Mouse (Mus musculus): Measurements from ENCODE around the gene Kif3b.

The Kif3b gene

GRCm38 (mm10) chr2:153286524-153286923 is 4.7 kb upstream of the Kif3b start:
- H3K27me3 ChIP-seq (ENCODE audit: insufficient read depth, low read length), result peaks cover 8% of the 10 kb centered on the region; the same call in 1 of the 2 replicates
- H3K9me3 ChIP-seq (ENCODE audit: low read length), result no peaks in the 10 kb centered on the region
- no peak for TF ChIP-seq POU5F1 (IDR thresholded peaks at IDR 0.05; ENCODE audit: borderline replicate concordance, low read length)
- no peak for TF ChIP-seq NANOG (IDR thresholded peaks at IDR 0.05; ENCODE audit: borderline replicate concordance, low read length)
- TF ChIP-seq CTCF (conservative IDR thresholded peaks at IDR 0.05; ENCODE audit: low read length), result no peak
- H3K4me1 ChIP-seq (replicated peaks; ENCODE audit: low read depth, low read length), result peaks cover 8% of the 10 kb centered on the region
- no peak overlapping the region for H3K4me3 ChIP-seq (replicated peaks; ENCODE audit: low read length)
- H3K36me3 ChIP-seq (ENCODE audit: insufficient read depth, low read length), result no peaks in the 10 kb centered on the region

- H3K4me3 ChIP-seq (replicated peaks; ENCODE audit: low read length), result no peak overlapping the region
- peaks cover 8% of the 10 kb centered on the region; the same call in 1 of the 2 replicates for H3K27me3 ChIP-seq (ENCODE audit: insufficient read depth, low read length)
- no peak for TF ChIP-seq NANOG (IDR thresholded peaks at IDR 0.05; ENCODE audit: borderline replicate concordance, low read length)
- H3K9me3 ChIP-seq (ENCODE audit: low read length), result no peaks in the 10 kb centered on the region
- H3K36me3 ChIP-seq (ENCODE audit: insufficient read depth, low read length), result no peaks in the 10 kb centered on the region
- peaks cover 20% of the 10 kb centered on the region for H3K4me1 ChIP-seq (replicated peaks; ENCODE audit: low read depth, low read length)
Observed at GRCm38 (mm10) chr2:153287835-153288234, 3.4 kb upstream of the Kif3b start.

GRCm38 (mm10) chr2:153292305-153292861 is 1.2 kb downstream of the Kif3b start:
- Histone ChIP-seq H3K4me1 (replicated peaks; ENCODE audit: low read depth, low read length) (peaks cover 44% of the 10 kb centered on the region), H3K9me3 (ENCODE audit: low read length) (no peaks in the 10 kb centered on the region), H3K4me3 (replicated peaks; ENCODE audit: low read length) (peak overlapping the region; percentile 97), H3K36me3 (ENCODE audit: insufficient read depth, low read length) (peaks cover 11% of the 10 kb centered on the region; the same call in 1 of the 2 replicates), H3K27me3 (ENCODE audit: insufficient read depth, low read length) (peaks cover 5% of the 10 kb centered on the region; the same call in 1 of the 2 replicates)
- TF ChIP-seq POU5F1 (IDR thresholded peaks at IDR 0.05; ENCODE audit: borderline replicate concordance, low read length) (no peak), NANOG (IDR thresholded peaks at IDR 0.05; ENCODE audit: borderline replicate concordance, low read length) (no peak), CTCF (conservative IDR thresholded peaks at IDR 0.05; ENCODE audit: low read length) (no peak)

- no peak for TF ChIP-seq POU5F1 (IDR thresholded peaks at IDR 0.05; ENCODE audit: borderline replicate concordance, low read length)
- no peak for TF ChIP-seq NANOG (IDR thresholded peaks at IDR 0.05; ENCODE audit: borderline replicate concordance, low read length)
- no peak for TF ChIP-seq CTCF (conservative IDR thresholded peaks at IDR 0.05; ENCODE audit: low read length)
- Histone ChIP-seq H3K4me3 (replicated peaks; ENCODE audit: low read length) (no peak overlapping the region), H3K27me3 (ENCODE audit: insufficient read depth, low read length) (no peaks in the 10 kb centered on the region), H3K36me3 (ENCODE audit: insufficient read depth, low read length) (peaks cover 20% of the 10 kb centered on the region), H3K9me3 (ENCODE audit: low read length) (no peaks in the 10 kb centered on the region), H3K4me1 (replicated peaks; ENCODE audit: low read depth, low read length) (peaks cover 65% of the 10 kb centered on the region)
Observed at GRCm38 (mm10) chr2:153295196-153295595, 4.0 kb downstream of the Kif3b start.

GRCm38 (mm10) chr2:153297771-153298170 is 6.6 kb downstream of the Kif3b start:
- Histone ChIP-seq H3K27me3 (ENCODE audit: insufficient read depth, low read length) (no peaks in the 10 kb centered on the region), H3K9me3 (ENCODE audit: low read length) (no peaks in the 10 kb centered on the region), H3K36me3 (ENCODE audit: insufficient read depth, low read length) (peaks cover 20% of the 10 kb centered on the region), H3K4me3 (replicated peaks; ENCODE audit: low read length) (no peak overlapping the region), H3K4me1 (replicated peaks; ENCODE audit: low read depth, low read length) (peaks cover 45% of the 10 kb centered on the region)
- TF ChIP-seq POU5F1 (IDR thresholded peaks at IDR 0.05; ENCODE audit: borderline replicate concordance, low read length), result no peak
- no peak for TF ChIP-seq NANOG (IDR thresholded peaks at IDR 0.05; ENCODE audit: borderline replicate concordance, low read length)
- TF ChIP-seq CTCF (conservative IDR thresholded peaks at IDR 0.05; ENCODE audit: low read length), result no peak

GRCm38 (mm10) chr2:153298460-153298859 is 7.2 kb downstream of the Kif3b start:
- Histone ChIP-seq H3K4me3 (replicated peaks; ENCODE audit: low read length) (no peak overlapping the region), H3K9me3 (ENCODE audit: low read length) (no peaks in the 10 kb centered on the region)

GRCm38 (mm10) chr2:153298863-153299262 is 7.7 kb downstream of the Kif3b start:
- no peaks in the 10 kb centered on the region for H3K27me3 ChIP-seq (ENCODE audit: insufficient read depth, low read length)
- no peak overlapping the region for H3K4me3 ChIP-seq (replicated peaks; ENCODE audit: low read length)
- peaks cover 20% of the 10 kb centered on the region for H3K36me3 ChIP-seq (ENCODE audit: insufficient read depth, low read length)
- H3K9me3 ChIP-seq (ENCODE audit: low read length), result no peaks in the 10 kb centered on the region
- H3K4me1 ChIP-seq (replicated peaks; ENCODE audit: low read depth, low read length), result peaks cover 38% of the 10 kb centered on the region
- TF ChIP-seq POU5F1 (IDR thresholded peaks at IDR 0.05; ENCODE audit: borderline replicate concordance, low read length), result no peak
- no peak for TF ChIP-seq NANOG (IDR thresholded peaks at IDR 0.05; ENCODE audit: borderline replicate concordance, low read length)
- TF ChIP-seq CTCF (conservative IDR thresholded peaks at IDR 0.05; ENCODE audit: low read length), result no peak

More at GRCm38 (mm10) chr2:153298460-153298859, 7.2 kb downstream of the Kif3b start:
- Histone ChIP-seq H3K36me3 (ENCODE audit: insufficient read depth, low read length) (peaks cover 20% of the 10 kb centered on the region), H3K27me3 (ENCODE audit: insufficient read depth, low read length) (no peaks in the 10 kb centered on the region), H3K4me1 (replicated peaks; ENCODE audit: low read depth, low read length) (peaks cover 40% of the 10 kb centered on the region)
- TF ChIP-seq POU5F1 (IDR thresholded peaks at IDR 0.05; ENCODE audit: borderline replicate concordance, low read length) (no peak), CTCF (conservative IDR thresholded peaks at IDR 0.05; ENCODE audit: low read length) (no peak), NANOG (IDR thresholded peaks at IDR 0.05; ENCODE audit: borderline replicate concordance, low read length) (no peak)

GRCm38 (mm10) chr2:153301123-153301522 is 9.9 kb downstream of the Kif3b start:
- H3K36me3 ChIP-seq (ENCODE audit: insufficient read depth, low read length), result peaks cover 10% of the 10 kb centered on the region; the same call in 1 of the 2 replicates
- no peaks in the 10 kb centered on the region for H3K27me3 ChIP-seq (ENCODE audit: insufficient read depth, low read length)
- no peak for TF ChIP-seq POU5F1 (IDR thresholded peaks at IDR 0.05; ENCODE audit: borderline replicate concordance, low read length)
- no peak for TF ChIP-seq CTCF (conservative IDR thresholded peaks at IDR 0.05; ENCODE audit: low read length)
- TF ChIP-seq NANOG (IDR thresholded peaks at IDR 0.05; ENCODE audit: borderline replicate concordance, low read length), result no peak
- H3K4me3 ChIP-seq (replicated peaks; ENCODE audit: low read length), result no peak overlapping the region
- peaks cover 29% of the 10 kb centered on the region for H3K4me1 ChIP-seq (replicated peaks; ENCODE audit: low read depth, low read length)
- H3K9me3 ChIP-seq (ENCODE audit: low read length), result no peaks in the 10 kb centered on the region

GRCm38 (mm10) chr2:153305240-153305639 is 14.0 kb downstream of the Kif3b start:
- peaks cover 16% of the 10 kb centered on the region for H3K4me1 ChIP-seq (replicated peaks; ENCODE audit: low read depth, low read length)
- H3K4me3 ChIP-seq (replicated peaks; ENCODE audit: low read length), result no peak overlapping the region
- no peaks in the 10 kb centered on the region for H3K36me3 ChIP-seq (ENCODE audit: insufficient read depth, low read length)
- TF ChIP-seq NANOG (IDR thresholded peaks at IDR 0.05; ENCODE audit: borderline replicate concordance, low read length) (no peak), CTCF (conservative IDR thresholded peaks at IDR 0.05; ENCODE audit: low read length) (no peak), POU5F1 (IDR thresholded peaks at IDR 0.05; ENCODE audit: borderline replicate concordance, low read length) (no peak)
- H3K27me3 ChIP-seq (ENCODE audit: insufficient read depth, low read length), result no peaks in the 10 kb centered on the region
- no peaks in the 10 kb centered on the region for H3K9me3 ChIP-seq (ENCODE audit: low read length)

Measured in E14TG2a.4 (cell line).